Mouse (Mus musculus) E14TG2a.4 (cell line): ENCODE results near the gene Tubg2.

Experiments
- CTCF ChIP-seq: conservative IDR thresholded peaks from 2 replicates; pipeline ENCODE4 v1.5.1; 2014; ENCODE audit warnings: low read length
- NANOG ChIP-seq: IDR thresholded peaks from 2 replicates; pipeline ENCODE4 v1.6.1; 2014; ENCODE audit warnings: borderline replicate concordance, low read length, mixed read lengths

DNA sequence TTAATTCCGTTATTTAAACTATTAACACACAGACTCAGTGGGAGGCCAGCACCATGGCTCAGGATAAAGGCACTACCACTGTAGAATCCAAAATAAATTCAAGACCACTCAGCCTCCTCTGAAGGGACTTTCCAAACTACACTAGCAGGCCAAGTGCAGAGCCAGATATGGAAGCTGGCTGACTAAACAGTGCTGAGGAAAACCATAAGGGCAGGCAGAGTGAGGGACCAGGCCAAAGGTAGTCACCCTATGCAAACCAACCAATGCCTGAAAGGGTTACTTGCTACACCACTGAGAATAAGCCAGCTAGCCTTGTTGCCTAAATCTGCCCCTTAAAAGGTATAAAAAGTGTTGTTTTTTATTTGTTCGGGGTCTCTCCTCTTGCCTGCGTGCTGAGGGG is 43.5 kb upstream of the Tubg2 start:
- TF ChIP-seq CTCF = no peak
- no peak for TF ChIP-seq NANOG
